Mouse (Mus musculus) CD4-positive helper T cell, adult 2 months (primary cell): ENCODE results near the gene Gba.

Source experiments
- DNase-seq: peaks from one replicate; pipeline ENCODE4 v3.0.0-alpha.2; 2012; ENCODE audit warnings: low read depth, missing footprints, low spot score

The Gba gene

DNA sequence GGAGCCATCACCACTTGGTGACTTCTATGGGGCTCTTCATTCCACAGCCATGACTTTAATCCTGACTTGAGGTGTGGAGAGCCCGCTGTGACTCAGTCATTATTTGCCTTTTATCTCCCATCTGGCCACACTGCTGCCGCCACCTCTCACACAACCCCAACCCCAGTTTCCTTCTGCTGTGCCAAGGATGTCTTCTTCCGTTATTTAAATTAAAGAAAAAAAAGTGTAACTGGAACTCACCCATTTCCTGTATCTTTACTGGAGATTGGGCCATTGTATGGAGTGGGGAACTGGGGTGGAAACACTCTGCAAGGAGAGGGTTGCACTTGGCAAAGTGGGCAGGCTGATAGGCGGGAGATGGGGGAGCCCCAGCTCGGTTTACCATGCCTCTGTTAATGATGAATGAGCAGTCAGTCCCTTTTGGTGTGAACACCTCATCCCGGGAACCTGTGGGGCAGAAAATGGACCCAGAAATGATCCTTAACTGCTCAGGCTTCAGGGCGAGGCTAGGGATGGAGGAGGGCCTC lies 20.1 kb upstream of the Gba start:
- DNase-seq, result peak; percentile 64

DNA sequence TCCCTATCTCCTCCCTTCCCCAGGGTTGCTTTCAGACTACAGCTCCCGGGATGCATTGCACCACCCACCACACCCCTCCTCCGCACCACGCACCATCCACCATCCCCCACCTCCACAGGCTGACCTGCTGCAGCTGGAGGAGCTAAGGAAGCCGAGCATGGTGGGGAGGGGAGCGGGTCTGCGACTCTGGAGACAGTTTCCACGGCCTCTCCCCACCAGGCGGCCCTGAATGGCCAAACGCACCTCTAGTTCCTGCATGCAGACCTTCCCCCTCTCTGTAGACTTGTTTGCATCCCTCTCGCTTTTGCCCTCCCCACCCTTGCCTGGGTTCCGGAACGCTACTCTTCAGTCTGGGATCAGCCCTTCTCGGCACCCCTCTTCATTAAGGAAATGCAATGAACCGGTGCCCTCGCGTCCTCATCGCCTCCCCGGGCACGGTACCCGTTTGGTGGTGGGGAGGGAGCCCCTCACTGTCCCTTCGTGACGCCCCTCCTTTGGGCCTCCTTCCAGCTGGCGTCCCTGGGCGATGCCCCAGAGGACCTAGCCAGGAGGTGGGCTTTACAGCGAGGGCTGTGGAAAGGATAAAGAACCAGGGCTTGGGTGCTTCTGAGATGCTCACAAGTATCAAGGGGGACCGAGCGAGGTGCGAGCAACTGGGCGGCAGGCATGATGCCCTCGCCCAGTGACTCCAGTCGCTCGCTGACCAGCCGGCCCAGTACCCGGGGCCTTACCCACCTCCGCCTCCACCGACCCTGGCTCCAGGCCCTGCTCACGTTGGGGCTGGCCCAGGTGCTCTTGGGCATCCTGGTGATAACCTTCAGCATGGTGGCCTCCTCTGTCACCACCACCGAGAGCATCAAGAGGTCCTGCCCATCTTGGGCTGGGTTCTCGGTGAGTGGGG lies 19.4 kb upstream of the Gba start, which contains the start of gene Fam189b:
Gene Fam189b (plus strand): TSS at position 86 of the 901 bp plus-strand sequence.
- DNase-seq, result peak; percentile 77

DNA sequence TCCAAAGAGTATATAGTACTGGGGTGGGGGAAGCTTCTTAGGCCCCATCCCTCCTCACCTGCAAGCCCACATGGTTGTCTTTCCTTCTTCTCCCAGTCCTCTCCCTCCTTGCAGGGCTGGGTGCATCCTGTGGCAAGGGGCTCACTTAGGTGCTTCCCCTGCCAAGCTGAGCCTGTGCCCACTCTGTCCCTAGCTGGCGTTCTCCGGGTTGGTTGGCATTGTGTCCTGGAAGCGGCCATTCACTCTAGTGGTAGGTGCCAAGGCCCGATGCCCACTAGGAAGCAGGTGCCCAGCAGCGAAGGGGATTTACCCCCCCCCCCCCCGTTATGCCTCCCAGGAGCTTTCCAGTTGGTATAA lies 18.8 kb upstream of the Gba start:
- DNase-seq, result no peak

DNA sequence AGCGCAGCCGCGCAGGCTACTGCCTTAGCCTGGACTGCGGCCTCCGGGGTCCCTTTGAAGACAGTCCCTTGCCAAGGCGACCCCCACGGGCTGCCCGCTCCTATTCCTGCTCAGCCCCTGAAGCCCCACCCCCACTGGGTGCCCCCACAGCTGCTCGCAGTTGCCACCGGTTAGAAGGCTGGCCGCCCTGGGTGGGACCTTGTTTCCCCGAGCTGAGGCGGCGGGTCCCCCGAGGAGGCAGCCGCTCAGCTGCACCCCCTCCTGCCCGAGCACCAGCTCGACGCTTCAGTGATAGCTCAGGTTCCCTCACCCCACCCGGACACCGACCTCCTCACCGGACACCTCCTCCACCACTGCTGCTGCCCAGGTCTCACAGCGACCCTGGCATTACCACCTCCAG lies 15.5 kb upstream of the Gba start:
- peak; percentile 33 for DNase-seq

DNA sequence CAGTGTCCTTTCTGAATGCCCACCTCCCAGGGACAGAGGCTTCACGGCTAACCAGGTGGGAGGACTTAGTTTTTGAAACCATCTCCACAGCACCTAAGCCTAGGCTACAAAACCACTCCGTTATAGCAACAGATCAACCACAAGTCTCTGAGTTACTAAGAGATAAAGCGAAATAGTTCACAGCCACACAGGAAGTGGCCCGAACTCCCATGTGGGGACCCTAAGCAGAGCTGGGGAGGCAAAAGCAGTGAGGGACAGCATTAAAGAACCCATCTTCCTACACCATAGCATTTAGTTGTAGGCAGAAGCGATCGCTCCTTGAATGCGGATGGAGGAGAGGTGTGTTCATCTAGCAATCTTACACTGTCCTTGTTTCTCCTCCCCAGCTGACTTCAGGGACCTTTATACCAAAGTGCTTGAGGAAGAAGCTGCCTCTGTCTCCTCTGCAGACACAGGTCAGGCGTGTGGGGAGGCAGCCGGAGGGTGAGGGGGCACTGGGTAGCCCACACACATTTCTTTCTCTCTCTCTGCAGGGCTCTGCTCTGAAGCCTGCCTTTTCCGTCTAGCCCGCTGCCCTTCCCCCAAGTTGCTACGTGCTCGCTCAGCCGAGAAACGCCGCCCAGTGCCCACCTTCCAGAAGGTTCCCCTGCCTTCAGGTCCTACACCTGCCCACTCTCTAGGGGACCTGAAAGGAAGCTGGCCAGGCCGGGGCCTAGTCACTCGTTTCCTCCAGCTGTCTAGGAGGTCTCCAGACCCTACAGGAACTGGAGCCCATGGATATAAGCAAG lies 14.8 kb upstream of the Gba start:
- peak; percentile 76 for DNase-seq

DNA sequence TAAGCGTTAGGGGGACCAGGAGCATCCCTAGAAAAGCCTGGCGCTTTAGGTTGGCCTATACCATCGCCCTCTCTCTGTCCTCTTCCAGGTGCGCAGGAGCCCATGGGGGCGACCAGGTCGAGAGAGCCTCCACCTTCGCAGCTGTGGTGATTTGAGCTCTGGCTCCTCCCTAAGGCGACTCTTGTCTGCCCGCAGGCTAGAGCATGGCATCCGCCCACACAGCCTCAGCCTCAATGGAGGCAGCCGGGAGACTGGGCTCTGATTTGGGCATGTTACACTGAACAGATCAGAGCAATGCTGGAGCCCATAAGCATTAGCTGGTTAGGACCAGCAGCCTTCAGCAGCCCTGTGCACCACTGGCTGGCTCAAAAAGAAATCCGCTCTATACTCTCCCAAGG lies 14.3 kb upstream of the Gba start:
- DNase-seq, result peak; percentile 73

DNA sequence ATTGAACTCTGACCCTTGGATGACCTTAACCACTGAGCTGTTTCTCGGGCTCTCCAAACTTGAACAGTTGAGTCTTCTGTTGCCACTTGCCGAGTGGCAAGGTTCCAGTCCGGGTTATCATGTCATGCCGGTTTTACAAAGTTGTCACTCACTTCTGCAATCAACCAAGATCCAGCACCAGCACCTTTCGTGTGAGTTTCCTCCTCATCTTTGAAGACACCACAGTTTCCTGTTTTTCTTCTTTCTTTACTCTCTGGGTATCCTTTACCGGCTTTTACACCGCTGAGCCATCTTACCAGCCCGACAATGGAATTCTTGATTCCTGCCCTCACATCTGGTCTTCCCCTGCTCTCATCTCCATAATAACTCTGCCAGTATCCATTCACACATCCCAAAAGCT lies 12.3 kb upstream of the Gba start:
- peak; percentile 81 for DNase-seq

DNA sequence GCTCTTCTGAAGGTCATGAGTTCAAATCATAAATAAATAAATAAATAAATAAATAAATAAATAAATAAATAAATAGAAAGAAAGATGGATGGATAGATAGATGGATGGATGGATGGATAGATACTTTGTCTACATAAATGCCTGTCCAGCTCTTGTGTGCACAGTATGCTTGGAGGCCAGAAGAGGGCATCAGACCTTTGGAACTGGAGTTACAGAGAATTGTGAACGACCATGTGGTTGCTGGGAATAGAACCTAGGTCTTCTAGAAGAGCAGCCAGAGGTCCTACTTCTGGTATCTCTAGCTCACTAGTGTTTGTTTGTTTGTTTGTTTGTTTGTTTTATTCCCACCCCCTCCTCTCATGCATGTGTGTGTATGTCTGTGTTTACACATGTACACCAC lies 9.4 kb upstream of the Gba start:
- DNase-seq, result no peak

DNA sequence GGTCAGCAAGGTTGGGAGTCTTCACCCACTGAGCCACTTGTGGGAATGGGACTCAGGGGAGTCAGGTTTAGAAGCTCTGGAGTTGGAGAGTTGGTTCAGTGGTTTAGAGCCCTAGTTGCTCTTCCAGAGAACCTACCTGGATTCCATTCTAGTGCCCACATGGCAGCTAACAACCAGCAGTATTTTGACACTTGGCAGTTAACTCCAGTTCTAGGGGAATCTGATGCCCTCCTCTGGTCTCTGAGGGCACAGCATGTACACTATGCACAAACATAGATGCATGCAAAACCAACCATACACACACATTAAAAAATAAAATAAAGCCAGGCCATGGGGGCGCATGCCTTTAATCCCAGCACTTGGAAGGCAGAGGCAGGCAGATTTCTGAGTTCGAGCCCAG lies 8.9 kb upstream of the Gba start:
- peak; percentile 72 for DNase-seq

DNA sequence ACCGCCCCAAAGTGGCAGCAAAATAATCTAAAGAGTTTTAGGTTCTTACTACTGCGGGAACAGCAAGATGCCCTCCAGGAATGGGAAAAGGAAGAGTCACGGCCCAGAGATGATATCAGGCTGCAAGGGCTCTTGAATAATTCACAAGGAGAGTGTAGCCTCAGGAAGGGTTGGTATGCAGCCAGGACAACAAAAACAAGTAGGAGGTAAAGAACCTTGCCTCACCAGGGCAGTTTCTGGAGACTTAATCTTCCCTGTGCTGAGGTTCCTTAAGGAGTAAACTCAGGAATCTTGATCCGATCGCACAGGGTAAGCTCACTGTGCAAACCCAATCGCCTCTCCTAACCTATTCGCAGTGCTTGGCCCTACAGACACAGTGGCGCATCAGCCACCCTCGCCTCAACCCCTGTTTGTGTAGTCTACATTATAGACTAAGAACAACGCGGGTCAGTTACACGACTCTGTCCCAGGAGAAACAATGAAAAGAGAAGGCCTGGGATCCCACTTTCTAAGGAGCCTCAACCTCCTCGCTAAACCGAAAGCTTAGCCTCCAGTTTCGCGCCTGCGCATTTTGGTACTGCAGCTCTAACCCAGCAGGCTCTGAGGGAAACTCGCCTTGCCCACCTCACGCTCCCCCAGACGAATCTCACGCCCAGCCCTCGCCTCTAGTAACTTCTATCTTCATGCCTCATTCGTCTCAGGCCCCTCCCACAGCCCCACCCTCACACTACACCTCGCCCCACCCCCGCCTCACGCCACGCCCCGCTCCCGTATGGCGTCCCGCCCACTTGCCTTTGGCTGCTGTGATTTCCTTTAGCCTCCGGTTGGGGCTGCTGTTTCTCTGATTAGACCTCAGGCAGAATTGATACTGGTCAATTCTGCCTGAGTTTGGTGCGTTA lies 6.5 kb upstream of the Gba start:
- DNase-seq, result peak; percentile 93

DNA sequence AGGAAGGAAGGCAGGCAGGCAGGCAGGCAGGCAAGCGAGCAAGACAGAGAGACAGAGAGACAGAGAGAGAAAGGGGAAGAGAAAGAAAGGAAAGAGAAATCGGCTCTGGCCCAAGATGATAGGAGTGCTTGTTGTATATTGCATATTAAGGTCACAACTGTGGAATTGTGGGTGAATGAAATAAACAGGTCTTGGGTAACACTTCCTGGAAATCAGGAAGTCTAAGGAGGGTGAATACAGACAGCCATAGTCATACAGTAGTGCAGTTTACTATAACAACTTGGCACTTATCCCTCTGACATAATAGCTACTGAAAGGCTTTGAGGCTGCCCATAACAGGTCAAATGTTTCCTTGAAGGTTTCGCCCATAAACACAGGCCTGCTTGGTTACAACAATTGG lies 2.9 kb upstream of the Gba start:
- no peak for DNase-seq

DNA sequence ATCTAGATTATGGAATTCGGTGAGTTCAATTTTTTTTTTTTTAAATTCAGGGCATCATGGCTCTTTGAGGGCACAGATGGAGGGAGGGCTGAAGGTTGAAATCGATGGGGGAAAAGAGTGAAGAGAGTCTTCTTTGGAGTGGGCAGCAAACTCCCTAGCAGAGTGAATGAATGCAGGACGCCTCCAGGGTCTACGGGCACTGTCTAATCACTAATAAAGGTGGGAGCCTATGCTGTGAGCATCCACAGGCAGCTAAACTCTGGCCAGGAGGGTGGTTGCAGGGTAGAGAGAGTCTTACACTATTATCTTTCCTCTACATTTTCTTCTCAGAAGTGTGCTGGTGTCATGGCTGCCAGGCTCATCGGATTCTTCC lies 400 bp downstream of the Gba start:
- no peak for DNase-seq

DNA sequence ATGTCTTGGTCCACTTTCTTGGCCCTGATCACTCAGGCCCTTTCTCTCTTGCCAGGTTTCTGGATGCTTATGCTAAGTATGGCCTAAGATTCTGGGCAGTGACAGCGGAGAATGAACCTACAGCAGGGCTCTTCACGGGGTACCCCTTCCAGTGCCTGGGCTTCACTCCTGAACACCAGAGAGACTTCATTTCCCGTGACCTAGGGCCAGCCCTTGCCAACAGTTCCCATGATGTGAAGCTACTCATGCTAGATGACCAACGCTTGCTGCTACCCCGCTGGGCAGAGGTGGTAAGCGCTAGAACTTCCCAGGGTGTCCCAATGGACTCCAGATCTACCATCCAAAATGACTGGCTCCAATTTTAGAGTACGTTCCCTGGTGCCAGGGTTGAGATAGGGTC lies 3.4 kb downstream of the Gba start:
- DNase-seq, result no peak

DNA sequence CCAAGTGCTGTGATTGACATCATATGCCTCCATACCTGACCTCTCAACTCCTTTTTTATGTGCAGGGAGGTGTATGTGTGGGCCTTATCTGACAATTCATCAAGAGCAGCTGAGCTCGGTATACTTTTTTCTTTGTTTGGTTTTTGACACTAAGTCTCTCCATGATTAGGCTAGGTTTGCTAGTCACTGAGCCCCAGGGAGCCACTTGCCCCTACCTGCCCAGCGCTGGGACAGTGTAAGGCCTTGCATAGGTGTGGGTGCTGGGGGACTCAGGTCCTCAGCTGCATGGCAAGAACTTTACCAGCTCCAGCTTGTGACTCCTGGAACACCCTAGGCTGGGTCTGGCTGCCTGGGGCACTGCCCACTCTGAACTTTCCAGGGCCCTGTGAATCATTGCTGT lies 4.0 kb downstream of the Gba start:
- DNase-seq, result no peak

DNA sequence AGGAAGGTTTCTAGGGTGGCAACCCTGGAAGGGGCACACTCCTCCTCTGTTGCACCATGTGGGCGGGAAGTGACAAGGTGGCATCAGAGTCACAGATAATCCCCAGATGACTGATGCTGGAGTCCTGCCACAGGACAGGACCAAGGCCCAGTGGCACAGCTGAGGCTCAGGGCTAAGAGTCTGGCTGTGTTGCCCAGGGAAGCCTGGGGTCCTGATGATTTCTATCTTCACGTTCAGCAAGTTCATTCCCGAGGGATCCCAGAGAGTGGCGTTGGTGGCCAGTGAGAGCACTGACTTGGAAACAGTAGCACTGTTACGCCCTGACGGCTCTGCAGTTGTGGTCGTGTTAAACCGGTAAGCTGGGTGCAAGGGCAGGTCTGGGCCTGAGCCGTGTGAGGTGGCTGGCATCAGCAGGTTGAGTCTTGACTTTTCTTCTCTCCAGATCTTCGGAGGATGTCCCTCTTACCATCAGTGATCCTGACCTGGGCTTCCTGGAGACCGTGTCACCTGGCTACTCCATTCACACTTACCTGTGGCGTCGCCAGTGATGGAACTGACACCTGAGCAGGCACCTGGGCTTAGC lies 5.4 kb downstream of the Gba start:
- no peak for DNase-seq

DNA sequence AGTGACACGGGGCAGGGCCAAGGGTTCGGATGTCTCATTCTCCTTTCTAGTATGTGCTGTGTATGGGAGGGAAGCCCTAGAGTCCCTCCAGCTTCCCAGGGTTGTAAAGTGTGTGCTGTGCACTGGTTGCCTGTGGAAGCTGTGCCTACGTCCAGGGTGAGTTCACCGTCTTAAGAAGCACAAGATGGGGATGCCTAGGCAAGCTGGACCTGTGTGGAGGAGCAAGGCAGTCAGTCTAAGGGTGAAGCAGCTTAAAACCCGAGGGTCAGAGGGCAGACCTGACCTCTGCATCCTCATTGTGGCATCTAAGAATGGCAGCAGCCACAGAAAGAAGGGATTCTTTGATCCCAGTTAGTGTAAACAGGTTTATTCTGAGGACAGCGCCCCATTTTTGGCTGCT lies 6.0 kb downstream of the Gba start:
- no peak for DNase-seq

DNA sequence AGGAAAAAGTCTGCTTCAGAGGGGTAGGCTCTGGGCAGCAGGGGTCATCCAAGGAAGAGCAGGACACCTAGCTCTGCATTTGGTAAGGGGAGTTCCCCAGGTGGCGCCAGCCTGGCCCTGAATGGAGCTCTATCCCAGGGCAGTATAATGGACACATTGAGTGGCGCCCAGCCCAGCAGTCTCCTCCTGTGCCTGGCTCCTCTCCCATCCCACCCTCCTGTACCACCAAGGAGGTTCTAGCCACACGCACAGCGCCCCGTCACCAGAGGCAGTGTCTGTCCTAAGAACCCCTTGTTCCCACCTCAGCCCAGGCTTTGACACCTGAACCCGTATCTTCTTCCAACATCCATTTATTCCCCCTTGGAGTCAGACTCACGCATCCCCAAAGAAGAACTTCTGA lies 7.0 kb downstream of the Gba start:
- no peak for DNase-seq

DNA sequence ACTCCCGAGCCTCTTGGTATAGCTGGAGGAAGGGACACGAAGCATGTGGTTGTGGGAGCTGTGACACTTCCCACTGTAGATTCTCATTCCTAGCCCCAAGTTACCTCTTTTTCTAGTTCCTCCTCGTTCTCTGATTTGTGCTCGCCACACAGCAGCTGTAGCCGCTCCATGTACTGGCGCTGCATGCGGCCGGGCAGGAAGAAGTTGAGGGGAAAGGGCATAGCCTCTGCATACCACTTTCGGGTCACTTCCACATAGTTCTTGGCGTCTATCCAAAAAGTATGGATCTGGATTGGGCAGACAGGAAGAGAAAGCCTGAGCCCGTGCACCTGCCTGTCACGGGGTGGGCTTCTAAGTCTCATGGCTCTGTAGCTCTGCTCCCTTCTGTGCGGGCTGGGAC lies 7.4 kb downstream of the Gba start:
- no peak for DNase-seq

DNA sequence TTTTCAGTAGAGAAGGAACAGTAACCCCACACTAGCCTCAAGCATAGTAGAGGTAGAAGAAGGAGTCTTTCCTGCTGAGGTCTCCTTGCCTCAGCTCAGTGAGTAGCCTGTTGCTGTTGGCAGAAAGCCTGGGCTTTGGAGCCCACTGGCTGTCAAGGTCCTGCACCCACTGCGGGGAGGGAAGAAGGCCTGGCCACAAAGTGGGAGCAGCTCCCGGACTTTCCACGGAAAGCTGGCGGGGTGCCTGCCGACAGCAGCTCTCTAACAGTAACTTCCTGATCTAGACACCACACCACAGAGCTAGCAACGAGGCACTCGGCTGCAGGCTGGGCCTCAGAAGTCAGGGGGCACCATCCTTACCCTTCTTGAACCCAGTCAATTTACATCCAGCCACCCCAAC lies 8.0 kb downstream of the Gba start:
- no peak for DNase-seq

DNA sequence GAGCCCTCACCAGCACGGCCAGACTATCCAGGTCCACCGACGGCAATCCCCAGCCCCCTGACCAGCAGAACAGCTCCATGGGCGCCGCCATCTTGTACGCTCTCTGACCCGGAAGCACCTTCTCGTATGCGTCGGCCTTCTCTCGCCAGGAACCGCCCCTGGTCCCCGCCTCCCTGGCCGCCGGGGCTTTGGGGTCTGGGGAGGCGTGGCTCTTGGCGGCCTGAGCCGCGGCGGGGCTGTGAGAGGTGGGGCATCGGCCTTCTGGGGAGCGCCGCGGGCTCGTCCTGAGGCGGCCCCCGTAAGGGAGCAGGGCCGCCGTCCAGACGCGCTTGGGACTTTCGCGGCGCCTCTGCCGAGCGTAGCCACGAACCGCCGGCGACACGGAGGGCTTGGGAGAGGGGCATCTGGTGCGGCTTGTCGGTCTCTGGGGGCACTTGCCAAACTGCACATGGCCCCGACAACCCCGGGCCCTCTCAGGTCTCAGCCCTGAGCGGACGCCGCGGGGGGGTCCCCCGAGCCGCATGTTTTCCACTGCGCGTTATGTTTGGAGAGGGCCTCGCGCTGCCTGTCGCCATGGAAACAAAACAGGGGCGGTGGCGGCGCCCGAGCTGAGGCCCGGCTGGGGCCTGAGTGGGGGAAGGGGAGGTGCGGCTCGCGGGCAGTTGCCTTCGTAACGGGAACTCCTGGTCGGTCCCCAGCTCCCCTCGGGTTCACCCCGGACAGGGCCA lies 11.2 kb downstream of the Gba start:
- peak; percentile 96 for DNase-seq
